Mouse (Mus musculus) splenic B cell, adult 2 months (primary cell): Measurements from ENCODE around the gene Jph2.

Experiments used
- DNase-seq: peaks from one replicate; pipeline ENCODE4 v3.0.0-alpha.2; 2011; ENCODE audit warnings: low read depth, low spot score
- H3K27me3 ChIP-seq: 2 replicates; pipeline ENCODE4 v1.6.1; 2012; ENCODE audit warnings: mild to moderate bottlenecking, low read length, moderate library complexity, mixed read lengths; ENCODE audit not compliant: control insufficient read depth, poor library complexity, insufficient read depth, severe bottlenecking
- H3K36me3 ChIP-seq: 2 replicates; pipeline ENCODE4 v1.6.1; 2012; ENCODE audit warnings: mild to moderate bottlenecking, low read length, moderate library complexity, mixed read lengths; ENCODE audit not compliant: control insufficient read depth, poor library complexity, insufficient read depth, severe bottlenecking

The Jph2 gene

DNA sequence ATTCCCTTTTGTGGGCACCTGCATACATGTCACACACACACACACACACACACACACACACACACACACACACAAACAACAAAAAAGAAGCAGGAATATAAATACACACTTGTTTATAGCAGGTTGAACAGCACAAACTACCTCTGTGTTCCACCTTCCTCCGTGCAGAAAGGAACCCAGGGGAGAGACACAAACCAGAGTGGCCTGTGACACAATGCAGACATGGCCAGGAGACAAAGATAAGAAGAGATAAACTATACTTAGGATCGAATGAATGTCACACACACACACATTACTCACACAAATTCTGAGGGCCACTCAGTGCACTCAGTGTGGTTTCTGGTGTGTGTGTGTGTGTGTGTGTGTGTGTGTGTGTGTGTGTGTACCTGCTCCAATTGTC lies 38.5 kb downstream of the Jph2 start:
- no peak for DNase-seq
- H3K27me3 ChIP-seq, result no peaks in the 10 kb centered on the region
- no peaks in the 10 kb centered on the region for H3K36me3 ChIP-seq

GRCm38 (mm10) chr2:163358662-163359061 lies 39.1 kb downstream of the Jph2 start:
- H3K36me3 ChIP-seq, result no peaks in the 10 kb centered on the region
- DNase-seq, result no peak
- H3K27me3 ChIP-seq, result no peaks in the 10 kb centered on the region

- Histone ChIP-seq H3K27me3 (no peaks in the 10 kb centered on the region), H3K36me3 (no peaks in the 10 kb centered on the region)
- no peak for DNase-seq
Observed at GRCm38 (mm10) chr2:163356113-163356840, 41.5 kb downstream of the Jph2 start.

DNA sequence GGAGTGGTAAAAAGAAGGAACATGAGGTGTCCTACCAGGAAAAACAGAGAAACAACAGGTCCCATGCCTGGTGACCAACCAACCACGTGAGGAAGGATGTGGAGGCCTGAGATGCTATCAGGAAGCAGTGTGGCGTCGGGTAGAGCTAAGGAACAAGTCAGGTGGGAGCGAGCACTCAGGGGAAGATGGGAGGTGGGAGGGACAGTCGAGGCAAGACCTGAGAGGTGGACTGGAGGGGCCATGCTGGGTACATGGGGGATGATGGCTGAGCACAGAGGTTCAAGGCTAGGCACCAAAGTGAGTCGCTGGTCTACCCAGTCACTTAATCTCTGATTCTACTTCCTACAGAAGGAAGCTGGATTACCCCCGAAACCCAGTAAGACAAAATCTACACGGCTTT lies 42.1 kb downstream of the Jph2 start:
- Histone ChIP-seq H3K27me3 (no peaks in the 10 kb centered on the region), H3K36me3 (no peaks in the 10 kb centered on the region)
- no peak for DNase-seq

DNA sequence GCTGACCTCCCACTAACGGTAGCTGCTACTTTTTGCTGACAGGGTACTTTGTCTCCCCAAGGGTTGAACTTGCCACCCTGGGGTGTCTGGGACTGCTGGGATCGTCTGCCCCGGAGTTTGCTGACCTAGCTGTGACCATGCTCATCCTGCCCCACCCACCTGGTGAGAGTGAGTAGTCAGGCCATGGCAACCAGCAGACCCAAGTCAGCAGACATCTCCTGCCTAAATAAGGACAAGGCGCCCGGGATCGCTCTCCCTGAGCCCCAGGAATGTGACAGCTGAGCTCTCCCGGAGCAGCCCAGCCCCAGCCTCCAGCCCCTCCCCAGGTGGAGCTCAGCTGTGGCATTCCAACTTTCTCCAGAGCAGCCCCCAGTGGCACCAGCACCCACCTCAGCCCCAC lies 44.1 kb downstream of the Jph2 start:
- no peaks in the 10 kb centered on the region for H3K27me3 ChIP-seq
- H3K36me3 ChIP-seq, result no peaks in the 10 kb centered on the region
- DNase-seq, result no peak

- Histone ChIP-seq H3K36me3 (no peaks in the 10 kb centered on the region), H3K27me3 (no peaks in the 10 kb centered on the region)
- DNase-seq, result no peak
Observed at GRCm38 (mm10) chr2:163350443-163350842, 47.4 kb downstream of the Jph2 start.

- Histone ChIP-seq H3K27me3 (no peaks in the 10 kb centered on the region), H3K36me3 (no peaks in the 10 kb centered on the region)
- DNase-seq, result no peak
Observed at GRCm38 (mm10) chr2:163349411-163349810, 48.4 kb downstream of the Jph2 start.

GRCm38 (mm10) chr2:163348677-163349076 lies 49.1 kb downstream of the Jph2 start:
- no peak for DNase-seq
- H3K36me3 ChIP-seq, result no peaks in the 10 kb centered on the region

GRCm38 (mm10) chr2:163347517-163348184 lies 50.1 kb downstream of the Jph2 start:
- Histone ChIP-seq H3K27me3 (no peaks in the 10 kb centered on the region), H3K36me3 (no peaks in the 10 kb centered on the region)
- DNase-seq, result no peak

More at GRCm38 (mm10) chr2:163348677-163349076, 49.1 kb downstream of the Jph2 start:
- H3K27me3 ChIP-seq, result no peaks in the 10 kb centered on the region

DNA sequence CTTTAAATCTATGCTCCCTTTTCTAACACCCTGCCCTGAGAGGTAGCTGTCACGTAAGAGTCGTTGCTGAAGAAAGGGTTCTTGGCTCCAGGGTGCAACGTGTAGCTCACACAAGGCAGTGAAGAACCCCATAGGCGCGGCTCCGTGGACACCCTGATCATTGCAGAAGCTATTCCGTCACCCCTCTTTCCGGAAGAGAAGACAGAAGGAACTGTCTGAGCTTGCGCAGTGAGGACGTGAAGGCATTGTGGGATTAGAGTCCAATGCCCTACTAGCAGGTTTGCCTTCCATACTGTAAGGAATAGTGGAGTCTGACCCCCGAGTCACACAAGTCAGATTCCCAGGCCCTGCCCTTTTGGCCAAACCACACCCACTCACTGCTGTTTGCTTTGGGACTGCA lies 51.3 kb downstream of the Jph2 start:
- no peak for DNase-seq
- no peaks in the 10 kb centered on the region for H3K27me3 ChIP-seq
- H3K36me3 ChIP-seq, result no peaks in the 10 kb centered on the region

DNA sequence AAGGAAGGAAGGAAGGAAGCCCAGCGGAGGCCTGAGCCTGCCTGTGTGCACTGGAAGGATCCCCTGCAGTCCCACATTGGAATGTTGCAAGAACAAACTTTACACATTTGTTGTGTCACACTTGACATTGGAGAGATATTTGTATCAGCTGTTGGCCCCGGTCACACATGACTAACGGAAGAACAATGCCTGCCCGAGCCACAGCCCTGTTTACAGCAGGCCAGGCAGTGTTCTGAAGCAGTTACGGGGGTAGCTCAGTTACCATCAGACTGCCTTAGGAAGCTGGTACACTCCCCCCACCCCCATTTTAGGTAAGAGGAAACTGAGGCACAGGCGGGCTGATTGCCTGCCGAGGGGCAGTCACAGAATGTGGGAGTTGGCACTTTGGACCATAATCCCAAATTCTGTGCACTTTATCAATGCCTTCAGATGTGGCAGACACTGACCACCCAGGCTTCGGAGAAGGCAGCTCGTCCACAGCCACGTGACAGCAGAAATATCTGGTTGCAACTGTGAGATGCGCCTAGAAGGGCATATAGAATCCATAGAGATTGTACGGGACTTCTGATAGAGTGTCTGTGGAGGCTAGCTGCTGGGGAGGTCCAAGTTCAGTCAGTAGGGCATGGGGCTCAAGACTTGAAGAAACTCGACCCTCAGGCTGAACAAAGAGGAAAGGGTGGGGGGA lies 52.7 kb downstream of the Jph2 start:
- no peaks in the 10 kb centered on the region for H3K27me3 ChIP-seq
- DNase-seq, result no peak
- no peaks in the 10 kb centered on the region for H3K36me3 ChIP-seq

DNA sequence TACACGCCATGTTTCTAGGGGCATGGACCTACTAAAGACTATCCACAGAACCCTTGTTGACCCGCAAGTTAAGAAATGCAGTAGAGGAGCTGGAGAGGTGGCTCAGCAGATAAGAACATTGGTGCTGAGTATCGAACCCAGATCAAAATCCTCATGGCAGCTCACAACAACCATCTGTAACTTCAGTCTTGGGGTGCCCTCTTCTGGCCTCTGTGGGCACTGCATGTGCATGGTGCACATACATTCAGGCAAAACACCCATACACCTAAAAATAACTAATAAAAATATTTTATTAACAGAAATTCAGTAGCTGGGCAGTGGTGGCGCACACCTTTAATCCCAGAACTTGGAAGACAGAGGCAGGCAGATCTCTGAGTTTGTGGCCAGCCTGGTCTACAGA lies 54.1 kb downstream of the Jph2 start:
- no peaks in the 10 kb centered on the region for H3K36me3 ChIP-seq
- peak; percentile 22 for DNase-seq
- no peaks in the 10 kb centered on the region for H3K27me3 ChIP-seq

GRCm38 (mm10) chr2:163340263-163340662 lies 57.5 kb downstream of the Jph2 start:
- peak; percentile 37 for DNase-seq
- H3K36me3 ChIP-seq, result no peaks in the 10 kb centered on the region
- no peaks in the 10 kb centered on the region for H3K27me3 ChIP-seq

GRCm38 (mm10) chr2:163332368-163333055 lies 65.3 kb downstream of the Jph2 start:
- Histone ChIP-seq H3K36me3 (no peaks in the 10 kb centered on the region), H3K27me3 (no peaks in the 10 kb centered on the region)
- DNase-seq, result no peak

- no peak for DNase-seq
- no peaks in the 10 kb centered on the region for H3K36me3 ChIP-seq
- H3K27me3 ChIP-seq, result no peaks in the 10 kb centered on the region
Observed at GRCm38 (mm10) chr2:163331423-163331822, 66.4 kb downstream of the Jph2 start.
